Mouse (Mus musculus): ENCODE results near the gene Zmym4.

The Zmym4 gene

GRCm38 (mm10) chr4:126942846-126943245 lies 25.1 kb downstream of the Zmym4 start:
- no peak for DNase-seq (ENCODE audit: low spot score in 2 of 2)

- no peak for DNase-seq (ENCODE audit: low spot score in 2 of 2)
Observed at GRCm38 (mm10) chr4:126927701-126928100, 40.2 kb downstream of the Zmym4 start.

GRCm38 (mm10) chr4:126889879-126890278 lies 78.1 kb downstream of the Zmym4 start:
- no peak for DNase-seq (ENCODE audit: low spot score in 2 of 2)

- DNase-seq (ENCODE audit: low spot score in 2 of 2), result no peak
Observed at GRCm38 (mm10) chr4:126885953-126886352, 82.0 kb downstream of the Zmym4 start.

- DNase-seq (ENCODE audit: low spot score in 2 of 2), result no peak
Observed at GRCm38 (mm10) chr4:126883602-126884001, 84.3 kb downstream of the Zmym4 start.

- DNase-seq (ENCODE audit: low spot score in 2 of 2), result no peak
Observed at GRCm38 (mm10) chr4:126879560-126880275, 88.2 kb downstream of the Zmym4 start.

GRCm38 (mm10) chr4:126872717-126873116 lies 95.2 kb downstream of the Zmym4 start:
- DNase-seq (ENCODE audit: low spot score in 2 of 2), result no peak

GRCm38 (mm10) chr4:126868699-126869098 lies 99.2 kb downstream of the Zmym4 start:
- no peak for DNase-seq (ENCODE audit: low spot score in 2 of 2)

- no peak for DNase-seq (ENCODE audit: low spot score in 2 of 2)
Observed at GRCm38 (mm10) chr4:126861514-126862266, 106.2 kb downstream of the Zmym4 start.

- DNase-seq (ENCODE audit: low spot score in 2 of 2), result no peak
Observed at GRCm38 (mm10) chr4:126860268-126860986, 107.5 kb downstream of the Zmym4 start.

- no peak for DNase-seq (ENCODE audit: low spot score in 2 of 2)
Observed at GRCm38 (mm10) chr4:126852971-126853370, 115.0 kb downstream of the Zmym4 start.

GRCm38 (mm10) chr4:126850778-126851080 lies 117.2 kb downstream of the Zmym4 start:
- no peak for DNase-seq (ENCODE audit: low spot score in 2 of 2)

GRCm38 (mm10) chr4:126850019-126850777 lies 117.7 kb downstream of the Zmym4 start:
- DNase-seq (ENCODE audit: low spot score in 2 of 2), result no peak

GRCm38 (mm10) chr4:126846971-126847370 lies 121.0 kb downstream of the Zmym4 start:
- DNase-seq (ENCODE audit: low spot score in 2 of 2), result no peak

GRCm38 (mm10) chr4:126845664-126846063 lies 122.3 kb downstream of the Zmym4 start:
- no peak for DNase-seq (ENCODE audit: low spot score in 2 of 2)

GRCm38 (mm10) chr4:126842911-126843310 lies 125.0 kb downstream of the Zmym4 start:
- DNase-seq (ENCODE audit: low spot score in 2 of 2), result no peak

- no peak for DNase-seq (ENCODE audit: low spot score in 2 of 2)
Observed at GRCm38 (mm10) chr4:126840996-126841560, 126.9 kb downstream of the Zmym4 start.

GRCm38 (mm10) chr4:126839873-126840272 lies 128.1 kb downstream of the Zmym4 start:
- DNase-seq (ENCODE audit: low spot score in 2 of 2), result peak; percentile 73 to 91

- no peak for DNase-seq (ENCODE audit: low spot score in 2 of 2)
Observed at GRCm38 (mm10) chr4:126838799-126839198, 129.1 kb downstream of the Zmym4 start.

- DNase-seq (ENCODE audit: low spot score in 2 of 2), result no peak
Observed at GRCm38 (mm10) chr4:126831122-126831521, 136.8 kb downstream of the Zmym4 start.

GRCm38 (mm10) chr4:126823917-126824316 lies 144.0 kb downstream of the Zmym4 start:
- DNase-seq (ENCODE audit: low spot score in 2 of 2), result no peak
